Mouse (Mus musculus) intestine, embryonic 16.5 days (tissue): ENCODE measurements around the gene Fbrs. TPM values are rescaled to one million over a fixed set of nuclear protein-coding genes. Genes with fewer than 3 reads are reported as not detected.
A peak's percentile ranks its signal among the peaks of the same experiment; 100 is the strongest.
"Not testable (repeated sequence)": the region's sequence is repeated elsewhere in the genome, so short reads cannot be mapped to it uniquely, and the experiment has no call there.

Experiments used
- ATAC-seq: fragments of 200-750 bp; cut with Nextera tagmentation; 2 replicates; pipeline ENCODE4 v1.8.0; 2017; ENCODE audit warnings: moderate TSS enrichment, moderate library complexity
- H3K27ac ChIP-seq: fragments of 300-500 bp; sonication (generic); 2 replicates; pipeline ENCODE4 v1.5.1; 2014; ENCODE audit warnings: mild to moderate bottlenecking, low read length
- H3K27me3 ChIP-seq: fragments of 300-500 bp; sonication (generic); replicated peaks from 2 replicates; pipeline ENCODE4 v1.6.1; 2014; ENCODE audit warnings: low read length, control low read depth, mixed read lengths; ENCODE audit not compliant: control insufficient read depth, insufficient read depth
- H3K36me3 ChIP-seq: fragments of 300-500 bp; sonication (generic); 2 replicates; pipeline ENCODE4 v1.6.1; 2014; ENCODE audit warnings: low read length, control low read depth; ENCODE audit not compliant: control insufficient read depth, insufficient read depth
- H3K4me1 ChIP-seq: fragments of 300-500 bp; sonication (generic); 2 replicates; pipeline ENCODE4 v1.6.1; 2014; ENCODE audit warnings: low read length, control low read depth, mixed read lengths; ENCODE audit not compliant: control insufficient read depth, insufficient read depth
- H3K4me2 ChIP-seq: fragments of 300-500 bp; sonication (generic); 2 replicates; pipeline ENCODE4 v1.6.1; 2014; ENCODE audit warnings: low read depth, low read length, control low read depth
- H3K4me3 ChIP-seq: fragments of 300-500 bp; sonication (generic); 2 replicates; pipeline ENCODE4 v1.5.1; 2014; ENCODE audit warnings: mild to moderate bottlenecking, low read length
- H3K9ac ChIP-seq: fragments of 300-500 bp; sonication (generic); 2 replicates; pipeline ENCODE4 v1.6.1; 2014; ENCODE audit warnings: low read depth, low read length
- H3K9me3 ChIP-seq: fragments of 300-500 bp; sonication (generic); 2 replicates; pipeline ENCODE4 v1.6.1; 2016; ENCODE audit warnings: low read length, control low read depth; ENCODE audit not compliant: control insufficient read depth
- WGBS: fragments of 180-500 bp; shearing (Covaris S2); extraction: QIAGEN DNeasy Blood & Tissue Kit; methylation state at CpG from one replicate; pipeline ENCODE4 v1.1.7; 2014; 5-methylcytosine and 5-hydroxymethylcytosine counted together
- polyA plus RNA-seq: library from polyadenylated mRNA; unstranded; fragments of >200 nt; fragmentation: Nextera tagmentation; extraction: Ambion mirVana; gene quantifications from 2 replicates; pipeline ENCODE4 v1.2.1, GENCODE M21; 2015

Gene Fbrs
- polyA plus RNA-seq, 1 experiment from 2014 or later, result 8.0 TPM

- WGBS, result 95% methylated on average over 7 of the region's 8 CpGs
- H3K27me3 ChIP-seq, result not testable (repeated sequence)
Observed at GRCm38 (mm10) chr7:127459311-127459710, 19.7 kb upstream of the Fbrs start, which contains the start of gene Prr14. Gene Prr14 (plus strand): TSS chr7:127459611.

DNA sequence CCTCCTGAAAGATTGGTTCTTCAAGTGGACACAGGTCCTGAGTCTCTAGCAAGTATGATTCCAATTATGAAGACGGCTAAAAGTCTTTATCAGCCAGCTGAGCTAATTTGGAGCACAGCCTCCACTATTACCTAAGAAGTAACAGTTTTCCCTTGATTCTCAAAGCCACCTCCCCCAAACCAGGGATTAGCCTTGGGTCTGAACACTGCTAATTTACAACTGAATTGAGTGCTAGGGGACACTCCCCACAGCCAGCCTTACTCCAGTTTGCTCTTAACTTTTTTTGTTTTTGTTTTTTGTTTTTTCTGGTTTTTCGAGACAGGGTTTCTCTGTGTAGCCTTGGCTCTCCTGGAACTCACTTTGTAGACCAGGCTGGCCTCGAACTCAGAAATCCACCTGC is 13.8 kb upstream of the Fbrs start:
- Histone ChIP-seq H3K4me3 (no peak overlapping the region), H3K4me1 (0 out of 2 replicates have a peak, but pooled peaks cover 2% of the 10 kb centered on the region)
- WGBS, result 98% methylated on average over 3 of the region's 3 CpGs

More at GRCm38 (mm10) chr7:127459311-127459710, 19.7 kb upstream of the Fbrs start, which contains the start of gene Prr14:
- H3K4me2 ChIP-seq, H3K4me1 ChIP-seq, ATAC-seq, H3K27ac ChIP-seq, H3K4me3 ChIP-seq, H3K9me3 ChIP-seq, H3K9ac ChIP-seq: not testable (repeated sequence)
- H3K36me3 ChIP-seq, result peaks cover 25% of the 10 kb centered on the region

GRCm38 (mm10) chr7:127465670-127466069 is 13.3 kb upstream of the Fbrs start:
- ATAC-seq, H3K4me2 ChIP-seq, H3K27me3 ChIP-seq, H3K9me3 ChIP-seq, H3K4me3 ChIP-seq, H3K36me3 ChIP-seq, H3K4me1 ChIP-seq, H3K27ac ChIP-seq, H3K9ac ChIP-seq: not testable (repeated sequence)
- WGBS, result 98% methylated on average over 2 of the region's 2 CpGs

More for the DNA sequence above, 13.8 kb upstream of the Fbrs start:
- Histone ChIP-seq H3K27ac (no peak overlapping the region), H3K27me3 (no peaks in the 10 kb centered on the region), H3K9ac (no peak overlapping the region), H3K4me2 (no peak overlapping the region), H3K9me3 (peaks cover 3% of the 10 kb centered on the region; the same call in 1 of the 2 replicates), H3K36me3 (0 out of 2 replicates have a peak, but pooled peaks cover 7% of the 10 kb centered on the region)
- ATAC-seq, result no peak

GRCm38 (mm10) chr7:127466606-127467005 is 12.4 kb upstream of the Fbrs start:
- H3K27me3 ChIP-seq, result no peaks in the 10 kb centered on the region
- 96% methylated on average over 4 of the region's 4 CpGs for WGBS

GRCm38 (mm10) chr7:127470011-127470715 is 8.8 kb upstream of the Fbrs start:
- 9% methylated on average over 10 of the region's 10 CpGs for WGBS
- Histone ChIP-seq H3K4me3 (peak overlapping the region; percentile 82), H3K9me3 (peaks cover 3% of the 10 kb centered on the region; the same call in 1 of the 2 replicates), H3K27ac (peak overlapping the region; percentile 99), H3K4me1 (peaks cover 8% of the 10 kb centered on the region), H3K4me2 (peak overlapping the region; percentile 89), H3K27me3 (no peaks in the 10 kb centered on the region), H3K9ac (peak overlapping the region; percentile 95), H3K36me3 (peaks cover 20% of the 10 kb centered on the region)
- ATAC-seq, result peak; percentile 19

More at GRCm38 (mm10) chr7:127466606-127467005, 12.4 kb upstream of the Fbrs start:
- 0 out of 2 replicates have a peak, but pooled peaks cover 2% of the 10 kb centered on the region for H3K4me1 ChIP-seq
- ATAC-seq, result no peak
- 0 out of 2 replicates have a peak, but pooled peaks cover 7% of the 10 kb centered on the region for H3K36me3 ChIP-seq
- H3K27ac ChIP-seq, result no peak overlapping the region
- H3K4me3 ChIP-seq, result no peak overlapping the region
- H3K9me3 ChIP-seq, result peaks cover 3% of the 10 kb centered on the region; the same call in 1 of the 2 replicates
- H3K4me2 ChIP-seq, result no peak overlapping the region
- H3K9ac ChIP-seq, result no peak overlapping the region

DNA sequence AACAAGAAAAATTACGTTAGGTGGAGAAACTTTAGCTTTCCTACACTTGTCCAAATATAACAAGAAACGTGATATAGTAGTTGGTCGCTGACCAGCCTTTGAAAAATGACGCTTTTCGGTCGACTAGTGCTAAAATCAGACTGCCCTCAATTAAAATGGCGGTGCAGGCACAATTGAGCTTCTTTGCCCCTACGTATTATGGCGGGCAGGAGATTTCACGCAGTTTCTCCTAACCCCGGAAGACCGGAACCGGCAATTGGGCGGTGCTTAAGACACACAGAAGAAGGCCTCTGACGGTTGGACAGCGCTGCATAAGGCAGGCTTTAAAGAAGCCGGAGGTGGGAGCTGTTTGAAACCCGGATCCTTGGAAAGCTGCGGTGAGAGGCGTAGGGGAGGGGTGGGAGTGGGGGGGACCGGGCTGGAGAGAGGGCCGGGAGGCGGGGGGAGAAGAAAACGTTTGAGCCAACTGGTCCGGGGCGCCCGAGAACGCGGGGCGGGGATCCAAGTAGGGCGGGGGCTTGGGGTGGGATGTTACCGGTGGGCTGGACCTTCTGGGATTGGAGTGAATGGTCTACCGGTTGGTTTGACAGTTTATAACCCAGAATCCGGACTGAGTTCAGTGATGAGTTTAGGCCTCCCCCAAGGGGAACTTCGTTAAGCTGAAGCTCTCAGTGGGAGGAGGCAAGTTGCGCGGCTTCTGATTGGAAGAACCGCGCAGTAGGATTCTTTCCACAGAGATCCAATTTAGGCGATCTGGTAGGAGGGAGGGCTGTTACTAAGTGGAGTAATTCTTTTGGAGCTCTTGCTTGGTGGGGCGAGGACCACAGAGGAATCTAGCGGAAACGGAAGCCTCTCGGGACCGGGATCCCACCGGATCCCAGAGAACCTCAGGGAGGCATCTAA is 8.0 kb upstream of the Fbrs start:
- peak overlapping the region; percentile 99 for H3K27ac ChIP-seq
- WGBS, result under 1% methylated on average over 42 of the region's 46 CpGs
- H3K27me3 ChIP-seq, result no peaks in the 10 kb centered on the region
- H3K4me1 ChIP-seq, result peaks cover 8% of the 10 kb centered on the region
- peak overlapping the region; percentile 89 for H3K4me2 ChIP-seq
- peaks cover 3% of the 10 kb centered on the region; the same call in 1 of the 2 replicates for H3K9me3 ChIP-seq
- peak; percentile 93 for ATAC-seq
- peaks cover 28% of the 10 kb centered on the region for H3K36me3 ChIP-seq
- peak overlapping the region; percentile 82 for H3K4me3 ChIP-seq
- H3K9ac ChIP-seq, result peak overlapping the region; percentile 95

GRCm38 (mm10) chr7:127471646-127472010 is 7.4 kb upstream of the Fbrs start:
- no peaks in the 10 kb centered on the region for H3K27me3 ChIP-seq
- peak overlapping the region; percentile 95 for H3K9ac ChIP-seq
- H3K9me3 ChIP-seq, result peaks cover 3% of the 10 kb centered on the region; the same call in 1 of the 2 replicates
- peaks cover 29% of the 10 kb centered on the region for H3K36me3 ChIP-seq
- H3K4me3 ChIP-seq, result peak overlapping the region; percentile 82
- H3K4me1 ChIP-seq, result peaks cover 8% of the 10 kb centered on the region
- H3K4me2 ChIP-seq, result peak overlapping the region; percentile 89
- peak; percentile 49 for ATAC-seq
- WGBS, result 0% methylated on average over 19 of the region's 25 CpGs
- H3K27ac ChIP-seq, result peak overlapping the region; percentile 99

GRCm38 (mm10) chr7:127472060-127472459 is 6.9 kb upstream of the Fbrs start:
- Histone ChIP-seq H3K4me1 (peaks cover 11% of the 10 kb centered on the region), H3K4me2 (peak overlapping the region; percentile 89), H3K36me3 (peaks cover 27% of the 10 kb centered on the region), H3K9ac (peak overlapping the region; percentile 95), H3K4me3 (peak overlapping the region; percentile 82), H3K9me3 (peaks cover 3% of the 10 kb centered on the region; the same call in 1 of the 2 replicates), H3K27me3 (no peaks in the 10 kb centered on the region), H3K27ac (peak overlapping the region; percentile 99)
- ATAC-seq, result no peak; the same call in 1 of the 2 replicates
- WGBS, result under 1% methylated on average over 7 of the region's 7 CpGs

GRCm38 (mm10) chr7:127473705-127474104 is 5.3 kb upstream of the Fbrs start:
- Histone ChIP-seq H3K4me2 (no peak overlapping the region), H3K9ac (0 out of 2 replicates have a peak overlapping the region, but pooled peaks have one; percentile 6), H3K36me3 (peaks cover 24% of the 10 kb centered on the region), H3K4me1 (peaks cover 14% of the 10 kb centered on the region), H3K27me3 (no peaks in the 10 kb centered on the region), H3K4me3 (no peak overlapping the region), H3K9me3 (no peaks in the 10 kb centered on the region), H3K27ac (no peak overlapping the region)
- no peak for ATAC-seq
- 79% methylated on average over 5 of the region's 5 CpGs for WGBS
